Mouse (Mus musculus): ENCODE results near the gene Gchfr.

The Gchfr gene

GRCm38 (mm10) chr2:119166901-119167865 lies at the start of gene Gchfr:
Gene Gchfr (plus strand): TSS chr2:119167773.
- peak; percentile 72 for DNase-seq (ENCODE audit: extremely low spot score, low spot score)

- no peak for DNase-seq (ENCODE audit: extremely low spot score, low spot score)
Measured at GRCm38 (mm10) chr2:119136346-119136898, 31.2 kb upstream of the Gchfr start.

DNA sequence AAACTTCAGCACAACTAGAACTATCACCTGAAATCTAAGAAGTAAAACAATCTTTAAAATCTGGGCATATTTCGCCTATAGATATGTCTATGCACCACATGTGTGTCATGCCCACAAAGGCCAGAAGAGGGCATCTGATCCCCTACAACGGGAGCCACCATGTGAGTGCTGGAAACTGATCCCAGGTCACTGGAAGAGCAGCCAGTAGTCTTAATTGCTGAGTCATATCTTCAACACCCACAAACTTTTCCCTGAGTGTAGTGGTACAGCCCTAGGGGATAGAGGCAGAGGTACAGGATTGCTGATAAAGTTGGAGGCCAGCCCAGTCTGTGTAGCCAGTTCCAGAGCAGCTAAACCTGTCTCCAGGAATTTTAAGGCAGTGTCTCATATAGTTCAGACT lies 22.4 kb upstream of the Gchfr start:
- no peak for DNase-seq (ENCODE audit: extremely low spot score, low spot score)

DNA sequence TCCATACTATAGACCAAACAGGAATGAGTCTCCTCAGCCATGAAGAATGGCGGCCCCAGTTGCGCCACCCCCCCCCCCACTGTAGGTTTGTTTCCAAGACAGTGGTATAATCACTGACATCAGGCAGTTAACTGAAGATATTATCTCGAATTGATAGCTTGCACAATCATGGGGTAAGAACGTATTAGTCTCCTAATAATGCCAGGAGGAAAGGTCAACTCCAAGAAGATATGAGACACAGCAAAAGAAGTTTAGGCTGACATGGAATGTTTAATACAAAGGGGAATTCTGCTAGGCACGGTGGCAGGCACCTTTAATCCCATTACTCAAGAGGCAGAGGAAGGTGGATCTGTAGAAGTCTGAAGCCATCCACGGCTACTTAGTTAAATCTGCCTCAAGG lies 21.1 kb upstream of the Gchfr start:
- no peak for DNase-seq (ENCODE audit: extremely low spot score, low spot score)

DNA sequence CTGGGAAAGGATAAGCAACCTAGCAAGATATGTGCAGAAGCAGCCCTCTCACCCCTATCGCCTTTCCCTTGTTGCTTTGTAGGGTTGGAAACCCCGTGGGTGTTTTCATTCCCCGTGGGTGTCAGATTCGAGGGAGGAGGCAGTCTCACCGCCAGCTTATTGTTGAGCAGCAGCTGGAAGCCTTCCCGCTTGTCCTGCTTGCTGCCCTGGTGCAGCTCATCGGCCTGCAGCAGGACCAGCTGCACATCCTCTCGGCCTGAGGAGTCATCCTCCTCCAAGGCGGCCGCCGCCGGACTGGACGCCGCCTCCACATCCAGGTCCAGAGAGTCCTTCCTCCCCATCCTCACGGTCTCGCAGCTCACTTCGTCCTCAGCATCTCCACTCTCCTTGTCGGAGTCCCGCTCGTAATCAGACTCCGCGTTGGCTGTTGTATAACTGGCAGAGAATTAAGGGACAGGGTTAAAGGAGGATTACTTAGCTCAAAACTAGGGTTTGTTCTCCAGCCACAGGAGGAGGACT lies 20.4 kb upstream of the Gchfr start:
- DNase-seq (ENCODE audit: extremely low spot score, low spot score): no peak

DNA sequence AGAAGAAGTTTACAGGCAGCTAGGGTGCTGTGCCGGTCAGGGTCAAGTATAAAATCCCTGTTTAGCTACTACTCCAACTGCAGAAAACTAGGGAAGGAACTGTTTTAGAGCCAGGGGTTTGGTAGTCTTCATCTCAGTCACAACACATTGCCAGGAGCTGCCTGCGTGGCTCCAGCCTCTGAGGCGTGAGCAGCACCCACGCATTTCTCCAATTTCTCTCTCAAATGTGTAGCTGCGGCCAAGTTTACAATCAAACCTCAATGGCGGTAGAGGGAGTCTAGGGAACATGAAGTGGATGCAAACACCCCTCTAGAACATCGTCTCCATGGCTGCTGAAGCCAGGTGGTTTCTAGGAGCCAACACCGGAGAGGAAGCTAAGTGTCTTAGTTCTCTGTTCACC lies 19.8 kb upstream of the Gchfr start:
- DNase-seq (ENCODE audit: extremely low spot score, low spot score): no peak

DNA sequence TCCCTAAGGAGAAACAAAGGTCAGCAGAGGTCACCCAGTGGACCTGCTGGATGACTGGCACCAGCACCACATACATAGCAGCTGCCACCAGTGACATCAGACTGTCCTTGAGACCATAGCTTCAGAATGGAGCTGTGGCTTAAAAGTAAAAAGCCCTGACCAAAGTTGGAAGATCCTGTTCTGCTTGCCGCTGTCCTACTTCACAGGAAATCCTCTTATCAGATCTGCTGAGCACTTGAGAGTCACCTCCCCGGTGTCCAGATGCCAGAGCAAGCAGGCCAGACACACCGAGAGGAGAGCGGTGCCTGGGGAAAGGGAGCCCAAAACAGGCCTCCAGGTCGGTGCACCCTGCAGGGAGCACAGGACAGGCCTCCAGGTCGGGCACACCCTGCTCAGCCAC lies 15.3 kb upstream of the Gchfr start:
- DNase-seq (ENCODE audit: extremely low spot score, low spot score): no peak

DNA sequence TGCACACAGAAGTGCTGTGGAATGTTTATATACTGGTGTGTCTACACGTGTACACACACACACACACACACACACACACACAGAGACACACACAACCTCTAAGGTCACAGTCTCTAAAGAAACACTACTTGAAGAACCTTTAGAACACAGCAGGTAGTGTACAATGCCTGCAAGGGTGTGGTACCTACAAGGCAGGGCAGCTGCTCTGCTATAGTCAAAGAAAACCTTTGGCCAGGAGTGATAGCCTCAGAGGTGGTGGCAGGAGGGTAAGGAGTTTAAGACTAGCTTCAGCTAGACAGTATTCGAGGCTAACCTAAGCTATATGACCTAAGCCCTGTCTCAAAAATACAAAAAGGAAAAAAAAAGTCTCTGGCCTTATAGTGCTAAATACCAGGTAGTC lies 12.9 kb upstream of the Gchfr start:
- no peak for DNase-seq (ENCODE audit: extremely low spot score, low spot score)

- no peak for DNase-seq (ENCODE audit: extremely low spot score, low spot score)
Measured at GRCm38 (mm10) chr2:119155388-119155787, 12.2 kb upstream of the Gchfr start.

- peak; percentile 45 for DNase-seq (ENCODE audit: extremely low spot score, low spot score)
Measured at GRCm38 (mm10) chr2:119156081-119156680, 11.4 kb upstream of the Gchfr start.

GRCm38 (mm10) chr2:119156681-119157572 lies 10.6 kb upstream of the Gchfr start, which contains the start of gene Rmdn3:
Gene Rmdn3 (minus strand): TSS chr2:119157034.
- peak; percentile 93 for DNase-seq (ENCODE audit: extremely low spot score, low spot score)

- no peak for DNase-seq (ENCODE audit: extremely low spot score, low spot score)
Measured at GRCm38 (mm10) chr2:119157836-119158235, 9.7 kb upstream of the Gchfr start.

DNA sequence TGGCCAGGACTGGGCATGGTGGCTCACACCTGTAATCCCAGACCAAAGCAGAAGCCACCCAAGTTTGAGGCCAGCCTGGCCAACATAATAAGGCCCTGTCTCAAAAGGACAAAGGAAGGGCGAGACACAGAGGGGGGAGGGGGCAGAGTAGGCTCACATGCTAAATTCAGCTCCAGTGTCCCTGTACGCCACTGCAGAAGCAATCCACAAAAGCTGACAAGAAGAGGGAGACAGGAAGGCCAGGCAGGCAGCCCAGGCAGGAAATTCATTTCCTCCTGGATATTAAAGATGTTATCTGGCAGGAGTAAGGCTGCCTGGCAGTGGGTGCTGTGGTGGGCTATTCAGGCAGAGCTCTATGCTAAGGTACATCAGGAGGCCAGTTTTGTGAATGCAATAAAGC lies 6.3 kb upstream of the Gchfr start:
- no peak for DNase-seq (ENCODE audit: extremely low spot score, low spot score)

DNA sequence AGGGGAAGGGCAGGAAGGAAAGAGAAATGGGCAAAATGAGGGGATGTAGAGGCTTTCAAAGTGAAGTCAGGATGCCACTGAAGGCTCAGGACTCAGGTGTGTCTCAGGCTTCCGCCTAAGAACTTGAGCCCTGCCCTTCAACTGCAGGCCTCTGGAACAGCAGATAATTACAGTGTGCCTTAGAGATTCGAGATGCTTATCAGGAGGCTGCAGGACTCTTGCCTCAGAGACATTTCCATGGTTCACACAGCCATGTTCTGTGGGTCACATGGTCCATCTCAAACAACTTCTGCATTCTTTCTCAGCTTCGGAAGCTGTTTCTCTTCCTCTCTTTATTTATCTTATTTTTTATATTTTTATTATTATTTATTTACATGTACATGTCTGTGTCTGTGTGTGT lies 4.4 kb upstream of the Gchfr start:
- no peak for DNase-seq (ENCODE audit: extremely low spot score, low spot score)

DNA sequence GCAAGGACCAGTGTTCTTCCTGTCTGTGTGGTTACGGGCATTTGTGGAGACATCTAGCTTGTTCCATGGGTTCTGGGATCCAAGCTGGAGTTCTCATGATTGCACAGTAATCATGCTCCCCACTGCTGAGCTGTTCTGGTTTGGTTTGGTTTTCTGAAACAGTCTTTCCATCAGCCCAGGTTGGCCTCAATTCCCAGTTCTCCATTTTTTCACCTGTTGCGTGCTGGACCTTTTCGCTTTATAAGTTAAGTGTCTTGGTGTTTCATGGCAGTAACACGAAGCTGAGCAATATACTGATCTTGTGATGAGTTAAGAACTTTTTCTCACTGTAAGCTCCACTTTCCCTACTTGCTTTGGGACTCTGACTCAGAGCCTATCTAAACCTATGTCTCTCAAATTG lies 3.6 kb upstream of the Gchfr start:
- no peak for DNase-seq (ENCODE audit: extremely low spot score, low spot score)

DNA sequence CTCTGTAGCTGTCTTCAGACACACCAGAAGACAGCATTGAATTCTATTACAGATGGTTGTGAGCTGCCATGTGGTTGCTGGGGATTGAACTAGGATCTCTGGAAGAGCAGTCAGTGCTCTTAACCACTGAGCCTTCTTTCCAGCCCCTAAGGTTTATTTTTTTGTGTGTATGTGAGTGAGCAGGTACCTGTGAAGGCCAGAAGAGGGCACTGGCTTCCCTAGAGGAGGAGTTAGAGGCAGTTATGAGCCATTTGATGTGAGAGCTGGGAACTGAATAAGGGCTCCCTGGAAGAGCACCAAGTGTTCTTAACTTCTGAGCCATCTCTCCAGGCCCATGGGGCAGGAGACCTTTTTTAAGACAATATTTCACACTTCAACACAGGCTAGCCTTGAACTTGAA lies 2.2 kb upstream of the Gchfr start:
- DNase-seq (ENCODE audit: extremely low spot score, low spot score): no peak

DNA sequence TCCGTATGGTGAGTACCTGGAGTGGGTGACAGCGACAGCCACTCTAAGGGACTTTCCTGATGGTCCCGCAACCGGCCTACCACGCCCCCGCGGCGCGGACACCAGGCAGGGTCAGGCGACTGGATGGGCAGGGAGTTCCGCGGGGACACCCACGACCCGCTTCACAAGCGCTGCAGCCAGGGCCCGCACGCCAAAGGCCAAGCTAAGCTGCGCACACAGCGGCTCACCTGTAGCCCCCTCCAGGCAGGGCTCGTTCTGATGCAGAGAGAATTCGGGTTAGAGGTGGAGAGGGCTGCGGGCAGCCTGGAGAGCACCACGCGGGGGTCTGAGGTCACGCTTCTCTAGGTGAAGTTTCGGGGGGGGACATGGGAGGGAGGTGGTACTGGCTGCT lies 288 bp downstream of the Gchfr start:
- peak; percentile 45 for DNase-seq (ENCODE audit: extremely low spot score, low spot score)

GRCm38 (mm10) chr2:119170282-119170681 lies 2.7 kb downstream of the Gchfr start:
- no peak for DNase-seq (ENCODE audit: extremely low spot score, low spot score)

DNA sequence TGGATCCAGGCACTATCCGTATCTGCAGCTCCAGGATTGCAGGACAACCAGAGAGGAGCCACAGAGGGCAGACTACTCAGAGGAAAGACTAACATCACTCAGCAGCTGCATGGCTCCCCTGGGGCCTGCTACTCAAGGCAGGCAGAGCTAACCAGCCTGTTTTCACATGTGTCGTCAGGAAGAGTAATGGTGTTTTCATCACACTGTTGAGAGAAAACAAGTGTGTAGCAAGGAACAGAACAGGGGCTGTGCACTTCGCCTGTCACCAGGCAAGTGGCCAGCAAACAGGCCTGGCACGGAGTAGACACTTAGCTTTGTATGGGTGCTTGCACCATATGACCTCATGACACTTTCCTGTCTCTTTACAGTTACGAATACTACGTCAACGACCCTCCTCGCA lies 4.0 kb downstream of the Gchfr start:
- DNase-seq (ENCODE audit: extremely low spot score, low spot score): no peak

DNA sequence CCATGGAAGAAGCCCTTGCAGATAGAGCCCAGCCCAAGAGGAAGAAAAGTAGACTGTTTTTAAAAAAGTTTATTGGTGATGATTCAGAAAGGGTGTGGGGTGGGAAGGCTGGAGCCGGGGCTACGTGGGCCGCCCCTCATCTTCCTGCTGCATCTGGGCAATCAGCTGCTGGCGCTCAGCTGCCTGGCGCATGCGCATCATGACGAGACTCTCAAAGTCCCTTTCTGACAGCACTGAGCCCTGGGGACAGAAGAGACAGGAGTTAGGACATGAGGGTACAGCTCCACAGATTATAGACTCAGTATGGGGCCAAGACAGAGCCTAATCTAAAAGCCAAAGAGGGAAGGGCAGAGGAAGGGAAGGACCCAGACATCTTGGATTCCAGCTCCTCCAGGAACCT lies 4.9 kb downstream of the Gchfr start:
- DNase-seq (ENCODE audit: extremely low spot score, low spot score): no peak

DNA sequence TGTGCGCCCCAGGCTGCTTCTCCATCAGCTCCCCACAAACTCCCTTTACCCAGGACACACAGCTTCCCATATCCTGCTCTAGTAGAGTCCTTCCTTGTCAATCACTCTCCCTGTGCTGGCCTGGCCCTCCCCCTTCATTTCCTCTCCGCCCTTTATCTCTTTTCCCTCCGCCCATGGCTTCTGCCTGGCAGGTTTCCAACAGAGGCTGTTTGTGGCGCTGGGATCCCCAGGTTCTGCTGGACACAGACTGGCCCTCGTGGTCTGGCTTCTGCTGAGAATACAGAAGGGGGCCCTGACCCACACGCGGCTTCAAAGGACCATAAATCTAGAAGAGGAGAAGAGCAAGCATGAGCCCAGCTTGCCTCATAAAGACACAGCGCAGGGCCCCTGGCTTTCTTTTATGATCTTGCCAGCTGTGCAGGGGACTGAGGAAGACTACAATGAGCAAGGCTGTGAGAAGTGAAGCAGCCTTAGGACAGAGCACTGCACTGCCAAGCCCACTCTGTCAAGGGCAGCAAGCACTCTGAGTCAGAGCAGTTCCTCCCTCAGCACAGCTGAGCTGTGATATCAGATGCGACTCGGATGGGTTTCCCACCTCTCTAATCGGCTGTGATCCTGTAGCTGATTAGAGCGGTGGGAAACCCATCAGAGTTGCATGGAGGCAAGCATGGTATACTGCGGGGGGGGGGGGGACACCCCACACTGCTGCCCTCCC lies 5.4 kb downstream of the Gchfr start:
- no peak for DNase-seq (ENCODE audit: extremely low spot score, low spot score)

Measured in neural tube, embryonic 10.5 days (tissue).